Mouse (Mus musculus) lung, adult 2 months (tissue): ENCODE results near the gene Fam160a2.
"Not testable (repeated sequence)": the region's sequence is repeated elsewhere in the genome, so short reads cannot be mapped to it uniquely, and the experiment has no call there.

Experiments
- CTCF ChIP-seq: fragments of 200-500 bp; IDR thresholded peaks from 2 replicates; pipeline ENCODE4 v1.5.1; 2011; ENCODE audit warnings: mild to moderate bottlenecking, low read length, control low read depth; ENCODE audit not compliant: insufficient read depth
- POLR2A ChIP-seq: fragments of 200-500 bp; IDR thresholded peaks from 2 replicates; pipeline ENCODE4 v1.6.1; 2011; ENCODE audit warnings: low read depth, mild to moderate bottlenecking, control low read depth, low read length, borderline replicate concordance; ENCODE audit errors: extremely low read depth

DNA sequence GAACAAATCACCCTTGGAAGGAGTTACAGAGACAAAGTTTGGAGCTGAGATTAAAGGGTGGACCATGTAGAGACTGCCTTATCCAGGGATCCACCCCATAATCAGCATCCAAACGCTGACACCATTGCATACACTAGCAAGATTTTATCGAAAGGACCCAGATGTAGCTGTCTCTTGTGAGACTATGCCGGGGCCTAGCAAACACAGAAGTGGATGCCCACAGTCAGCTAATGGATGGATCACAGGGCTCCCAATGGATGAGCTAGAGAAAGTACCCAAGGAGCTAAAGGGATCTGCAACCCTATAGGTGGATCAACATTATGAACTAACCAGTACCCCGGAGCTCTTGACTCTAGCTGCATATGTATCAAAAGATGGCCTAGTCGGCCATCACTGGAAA, 43.8 kb downstream of the Fam160a2 start:
- TF ChIP-seq CTCF, POLR2A: not testable (repeated sequence)
